Mouse (Mus musculus) testis, adult 2 months (tissue): ENCODE measurements at regions not wholly inside any gene's neighbourhood (a gene's known extent, or its start where the extent isn't known, plus 50 kb on each side); places are given as distances from the start of the nearest gene placed in this dataset.
A peak's percentile ranks its signal among the peaks of the same experiment; 100 is the strongest.

Source experiments
- H3K27ac ChIP-seq: fragments of 200-500 bp; 2 replicates; pipeline ENCODE4 v1.5.1; 2012; ENCODE audit warnings: low read depth, low read length; ENCODE audit not compliant: control insufficient read depth, insufficient read depth
- H3K27me3 ChIP-seq: fragments of 200-500 bp; 2 replicates; pipeline ENCODE4 v1.6.1; 2012; ENCODE audit warnings: mild to moderate bottlenecking, low read length, moderate library complexity; ENCODE audit not compliant: control insufficient read depth, insufficient read depth
- H3K36me3 ChIP-seq: fragments of 200-500 bp; 2 replicates; pipeline ENCODE4 v1.6.1; 2012; ENCODE audit warnings: mild to moderate bottlenecking, low read length; ENCODE audit not compliant: control insufficient read depth, insufficient read depth
- H3K4me1 ChIP-seq: fragments of 200-500 bp; 2 replicates; pipeline ENCODE4 v1.6.1; 2012; ENCODE audit warnings: low read length; ENCODE audit not compliant: control insufficient read depth, insufficient read depth
- H3K4me3 ChIP-seq: fragments of 200-500 bp; 2 replicates; pipeline ENCODE4 v1.5.1; 2012; ENCODE audit warnings: low read depth, mild to moderate bottlenecking, low read length, moderate library complexity, mixed read lengths; ENCODE audit not compliant: control insufficient read depth
- CTCF ChIP-seq: fragments of 200-500 bp; IDR thresholded peaks from 2 replicates; pipeline ENCODE4 v1.5.1; 2012; ENCODE audit warnings: low read depth, mild to moderate bottlenecking, inconsistent platforms, low read length, moderate library complexity; ENCODE audit not compliant: control insufficient read depth, insufficient read depth, insufficient replicate concordance
- POLR2A ChIP-seq: fragments of 200-500 bp; IDR thresholded peaks from 2 replicates; pipeline ENCODE4 v1.6.1; 2012; ENCODE audit warnings: low read depth, mild to moderate bottlenecking, inconsistent platforms, low read length, moderate library complexity; ENCODE audit not compliant: control insufficient read depth

DNA sequence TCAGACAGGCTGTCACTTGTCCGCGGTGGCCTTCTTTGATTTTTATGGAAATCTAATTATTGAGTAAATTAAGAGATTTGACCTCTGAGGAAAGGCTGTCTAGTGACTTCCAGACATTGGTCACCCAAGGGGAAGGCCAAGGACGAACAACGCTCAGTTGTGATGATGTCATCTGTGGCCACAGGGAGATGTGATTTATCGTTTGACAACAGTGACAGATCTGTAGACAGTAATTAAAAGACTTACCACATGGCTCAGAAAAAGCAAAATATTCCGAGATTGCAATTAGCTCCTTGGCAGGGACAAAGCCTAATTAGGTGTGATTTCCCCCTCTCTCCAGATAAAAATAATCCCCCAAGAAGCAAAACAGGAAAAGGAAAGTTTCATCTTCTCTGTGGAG lies 213.4 kb upstream of the Zdhhc25 start:
- no peaks in the 10 kb centered on the region for H3K36me3 ChIP-seq
- no peaks in the 10 kb centered on the region for H3K4me1 ChIP-seq
- TF ChIP-seq POLR2A (no peak), CTCF (no peak)
- H3K27ac ChIP-seq, result no peak overlapping the region
- H3K4me3 ChIP-seq, result no peak overlapping the region
- H3K27me3 ChIP-seq, result no peaks in the 10 kb centered on the region

DNA sequence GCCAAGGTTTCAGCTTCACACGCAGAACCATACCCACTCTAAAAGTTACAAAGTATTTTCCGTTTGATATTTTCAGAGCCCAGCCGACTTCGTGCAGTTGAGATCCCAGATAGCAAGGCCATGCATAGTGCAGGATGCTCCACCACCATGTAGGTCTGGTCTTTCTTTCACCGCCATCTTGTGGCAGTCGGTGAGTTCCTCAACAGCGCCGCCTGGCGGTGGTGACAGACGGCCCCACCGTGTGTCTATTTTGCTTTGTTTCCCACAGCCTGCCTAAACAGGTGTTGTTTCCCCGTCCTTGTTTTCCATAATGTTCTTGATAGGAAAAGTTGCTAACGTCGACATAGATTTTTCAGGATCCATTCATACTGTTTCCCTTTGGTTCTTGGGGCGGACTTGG lies 208.3 kb upstream of the Zdhhc25 start:
- Histone ChIP-seq H3K4me1 (no peaks in the 10 kb centered on the region), H3K36me3 (no peaks in the 10 kb centered on the region), H3K27me3 (no peaks in the 10 kb centered on the region), H3K4me3 (peak overlapping the region; percentile 7; the same call in 1 of the 2 replicates), H3K27ac (no peak overlapping the region)
- TF ChIP-seq POLR2A (no peak), CTCF (peak; percentile 92)

DNA sequence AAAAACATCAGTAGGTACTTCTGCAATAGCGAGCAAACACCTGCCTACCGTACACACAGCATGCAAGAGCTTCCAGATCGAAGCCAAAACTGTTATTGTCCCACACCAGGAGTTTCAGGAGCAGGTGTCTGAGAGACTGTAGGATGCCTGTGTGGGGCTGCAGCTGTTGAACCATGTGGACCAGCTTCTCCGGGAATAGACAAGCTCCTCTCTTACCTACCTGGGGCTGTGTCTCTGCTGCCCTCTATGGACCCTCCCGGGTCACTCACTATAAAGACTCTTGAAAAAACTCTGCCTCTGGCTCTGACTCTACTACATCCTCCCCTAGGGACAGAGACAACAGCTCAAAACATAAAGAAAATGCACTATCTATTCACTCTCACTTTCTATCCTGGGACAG lies 201.0 kb upstream of the Zdhhc25 start:
- TF ChIP-seq POLR2A (no peak), CTCF (no peak)
- H3K4me3 ChIP-seq, result no peak overlapping the region
- peaks cover 13% of the 10 kb centered on the region for H3K4me1 ChIP-seq
- no peaks in the 10 kb centered on the region for H3K27me3 ChIP-seq
- H3K27ac ChIP-seq, result no peak overlapping the region
- H3K36me3 ChIP-seq, result no peaks in the 10 kb centered on the region

DNA sequence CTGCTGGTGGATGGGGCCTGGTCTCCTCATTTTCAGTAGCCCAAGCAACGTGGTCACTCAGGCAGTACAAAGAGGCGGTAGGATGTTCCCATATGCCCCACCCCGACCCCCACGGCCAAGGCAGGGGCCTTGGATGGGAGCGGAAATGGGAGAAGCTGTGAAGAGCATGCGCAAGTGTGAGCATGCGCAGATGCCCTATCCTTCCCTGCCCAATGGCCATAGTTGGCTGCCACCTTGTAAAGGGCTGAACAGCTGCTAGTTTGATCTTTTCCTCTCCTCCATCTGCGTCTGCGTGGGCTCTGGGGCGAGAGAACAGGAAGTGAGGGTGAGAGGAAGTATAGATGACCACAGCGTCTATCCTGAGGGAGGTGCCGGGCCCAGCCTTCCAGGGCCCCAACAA lies 200.1 kb upstream of the Zdhhc25 start:
- H3K4me3 ChIP-seq, result peak overlapping the region; percentile 73
- H3K4me1 ChIP-seq, result peaks cover 13% of the 10 kb centered on the region
- no peaks in the 10 kb centered on the region for H3K36me3 ChIP-seq
- no peak overlapping the region for H3K27ac ChIP-seq
- TF ChIP-seq CTCF (no peak), POLR2A (peak; percentile 58; the same call in 1 of the 2 replicates)
- no peaks in the 10 kb centered on the region for H3K27me3 ChIP-seq

DNA sequence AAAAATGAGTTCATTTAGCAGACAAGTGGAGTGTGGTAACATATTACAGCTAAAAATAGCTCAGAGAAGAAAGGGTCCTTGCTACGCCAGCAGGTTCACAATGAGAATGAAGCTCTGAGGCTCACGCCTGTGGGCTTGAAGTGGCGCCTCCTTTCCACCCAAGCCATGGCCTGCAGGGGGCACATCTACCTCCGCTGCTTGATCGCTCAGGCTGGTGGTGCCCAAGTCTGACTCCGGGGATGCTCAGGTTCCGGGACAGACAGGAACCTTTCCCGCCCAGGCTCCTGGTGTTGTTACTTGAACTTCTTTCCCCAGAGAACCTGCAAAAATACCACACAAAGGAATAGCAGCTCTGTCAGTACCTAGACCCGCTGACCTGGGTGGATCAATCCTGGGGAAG lies 199.3 kb upstream of the Zdhhc25 start:
- H3K27ac ChIP-seq, result no peak overlapping the region
- H3K4me3 ChIP-seq, result peak overlapping the region; percentile 16; the same call in 1 of the 2 replicates
- H3K27me3 ChIP-seq, result no peaks in the 10 kb centered on the region
- TF ChIP-seq POLR2A (no peak), CTCF (no peak)
- no peaks in the 10 kb centered on the region for H3K36me3 ChIP-seq
- H3K4me1 ChIP-seq, result peaks cover 13% of the 10 kb centered on the region

DNA sequence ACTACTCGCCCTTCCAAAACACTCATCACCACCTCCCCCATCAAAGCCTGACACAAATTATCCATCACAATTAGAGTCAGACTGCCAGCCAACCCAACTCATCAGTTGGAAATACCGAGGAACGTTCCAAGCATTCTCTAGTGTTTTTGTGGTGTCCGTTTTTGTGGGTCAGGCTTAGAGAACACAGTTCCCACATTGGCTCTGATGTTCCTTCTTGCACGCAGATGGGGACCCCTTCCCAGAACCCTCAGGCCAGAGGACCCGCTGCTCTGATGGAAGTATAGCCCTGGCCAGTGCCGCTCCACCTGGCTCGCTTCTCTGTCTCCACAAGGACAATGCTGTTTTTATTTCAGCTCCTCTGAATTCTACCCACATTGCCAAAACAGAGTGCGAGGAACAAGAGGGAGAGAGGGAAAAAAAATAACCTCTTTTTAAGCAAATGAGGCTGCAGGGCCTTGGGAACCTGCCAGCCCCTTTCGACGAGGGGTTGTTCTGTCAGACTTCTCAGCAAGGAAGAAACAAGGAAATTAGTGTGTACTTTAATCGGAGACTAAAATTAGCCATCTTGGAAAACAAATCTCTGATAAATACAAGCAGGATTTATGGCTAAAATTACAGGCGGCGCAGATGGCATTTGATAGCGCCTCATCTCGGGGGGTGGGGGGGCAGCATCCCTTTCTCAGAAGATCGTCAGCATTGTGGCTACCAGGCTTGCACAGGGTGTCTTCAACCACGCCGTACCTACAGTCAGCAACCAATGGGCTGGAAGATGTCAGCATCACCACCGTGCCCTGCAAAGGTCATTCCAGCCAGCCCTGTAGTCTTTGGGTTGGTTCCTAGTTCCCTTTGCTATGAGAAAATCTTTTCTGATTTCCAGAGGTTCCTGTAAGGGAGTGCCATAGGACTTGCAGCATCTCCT lies 191.4 kb upstream of the Zdhhc25 start:
- H3K36me3 ChIP-seq, result no peaks in the 10 kb centered on the region
- H3K27ac ChIP-seq, result no peak overlapping the region
- no peaks in the 10 kb centered on the region for H3K27me3 ChIP-seq
- no peak for TF ChIP-seq POLR2A
- no peaks in the 10 kb centered on the region; the same call in 1 of the 2 replicates for H3K4me1 ChIP-seq
- no peak overlapping the region for H3K4me3 ChIP-seq

DNA sequence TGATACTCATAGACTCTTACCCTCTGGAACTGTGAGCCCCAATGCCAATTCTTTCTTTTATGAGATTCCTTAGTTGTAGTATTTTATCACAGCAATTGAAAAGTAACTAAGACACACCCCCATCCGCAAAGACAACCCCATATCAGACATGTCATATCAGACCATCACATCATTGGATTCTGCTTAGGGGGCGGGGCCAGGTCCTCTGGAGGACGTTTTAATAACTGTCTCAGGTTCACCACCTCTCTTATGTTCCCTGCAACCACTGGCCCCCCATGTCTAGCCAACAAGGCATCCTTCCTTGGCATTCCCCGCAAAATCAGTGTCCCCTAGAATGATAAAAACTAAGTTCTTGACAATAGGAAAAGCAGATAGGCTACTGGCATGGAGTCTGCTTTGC lies 185.9 kb upstream of the Zdhhc25 start:
- H3K36me3 ChIP-seq, result no peaks in the 10 kb centered on the region
- H3K27me3 ChIP-seq, result no peaks in the 10 kb centered on the region
- no peak overlapping the region for H3K27ac ChIP-seq
- no peak for TF ChIP-seq POLR2A
- no peak for TF ChIP-seq CTCF
- no peak overlapping the region for H3K4me3 ChIP-seq
- H3K4me1 ChIP-seq, result no peaks in the 10 kb centered on the region; the same call in 1 of the 2 replicates
